Mouse (Mus musculus) testis, adult 2 months (tissue): ENCODE data around the gene S100a5. TPM values are rescaled to one million over a fixed set of nuclear protein-coding genes. Genes with fewer than 3 reads are reported as not detected.

Experiments used
- H3K27ac ChIP-seq: fragments of 200-500 bp; 2 replicates; pipeline ENCODE4 v1.5.1; 2012; ENCODE audit warnings: low read depth, low read length; ENCODE audit not compliant: control insufficient read depth, insufficient read depth
- H3K27me3 ChIP-seq: fragments of 200-500 bp; 2 replicates; pipeline ENCODE4 v1.6.1; 2012; ENCODE audit warnings: mild to moderate bottlenecking, low read length, moderate library complexity; ENCODE audit not compliant: control insufficient read depth, insufficient read depth
- H3K36me3 ChIP-seq: fragments of 200-500 bp; 2 replicates; pipeline ENCODE4 v1.6.1; 2012; ENCODE audit warnings: mild to moderate bottlenecking, low read length; ENCODE audit not compliant: control insufficient read depth, insufficient read depth
- H3K4me1 ChIP-seq: fragments of 200-500 bp; 2 replicates; pipeline ENCODE4 v1.6.1; 2012; ENCODE audit warnings: low read length; ENCODE audit not compliant: control insufficient read depth, insufficient read depth
- H3K4me3 ChIP-seq: fragments of 200-500 bp; 2 replicates; pipeline ENCODE4 v1.5.1; 2012; ENCODE audit warnings: low read depth, mild to moderate bottlenecking, low read length, moderate library complexity, mixed read lengths; ENCODE audit not compliant: control insufficient read depth
- CTCF ChIP-seq: fragments of 200-500 bp; IDR thresholded peaks from 2 replicates; pipeline ENCODE4 v1.5.1; 2012; ENCODE audit warnings: low read depth, mild to moderate bottlenecking, inconsistent platforms, low read length, moderate library complexity; ENCODE audit not compliant: control insufficient read depth, insufficient read depth, insufficient replicate concordance
- POLR2A ChIP-seq: fragments of 200-500 bp; IDR thresholded peaks from 2 replicates; pipeline ENCODE4 v1.6.1; 2012; ENCODE audit warnings: low read depth, mild to moderate bottlenecking, inconsistent platforms, low read length, moderate library complexity; ENCODE audit not compliant: control insufficient read depth
- polyA plus RNA-seq: library from polyadenylated mRNA; depleted of rRNA; stranded (reverse); fragments of >200 nt; gene quantifications from 2 replicates; pipeline ENCODE4 v1.2.3, GENCODE M21; 2012

S100a5 gene
- polyA plus RNA-seq, 1 experiment = not detected

DNA sequence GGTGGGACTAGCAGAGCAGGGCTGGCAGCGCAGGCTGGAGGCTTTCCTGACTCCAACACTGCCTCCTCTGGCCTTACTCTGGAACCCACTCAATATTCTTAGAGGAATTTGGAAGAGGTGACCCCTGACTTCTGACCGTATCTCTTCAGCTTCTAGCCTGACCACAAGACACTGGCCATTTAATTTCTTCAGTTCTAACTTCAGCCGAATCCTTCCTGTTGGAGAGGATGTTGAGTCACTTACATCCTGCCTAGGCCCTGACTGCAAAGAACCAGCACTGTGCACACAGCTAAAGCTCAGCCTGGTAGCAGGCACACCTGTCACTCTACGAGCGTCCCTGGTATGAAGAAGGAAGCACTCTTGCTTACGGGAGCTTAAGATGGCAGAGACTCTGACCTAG is 18.9 kb upstream of the S100a5 start:
- no peak overlapping the region for H3K27ac ChIP-seq
- H3K4me3 ChIP-seq = no peak overlapping the region
- H3K36me3 ChIP-seq = no peaks in the 10 kb centered on the region
- H3K27me3 ChIP-seq = no peaks in the 10 kb centered on the region
- TF ChIP-seq CTCF (no peak), POLR2A (no peak)
- H3K4me1 ChIP-seq = peaks cover 14% of the 10 kb centered on the region

DNA sequence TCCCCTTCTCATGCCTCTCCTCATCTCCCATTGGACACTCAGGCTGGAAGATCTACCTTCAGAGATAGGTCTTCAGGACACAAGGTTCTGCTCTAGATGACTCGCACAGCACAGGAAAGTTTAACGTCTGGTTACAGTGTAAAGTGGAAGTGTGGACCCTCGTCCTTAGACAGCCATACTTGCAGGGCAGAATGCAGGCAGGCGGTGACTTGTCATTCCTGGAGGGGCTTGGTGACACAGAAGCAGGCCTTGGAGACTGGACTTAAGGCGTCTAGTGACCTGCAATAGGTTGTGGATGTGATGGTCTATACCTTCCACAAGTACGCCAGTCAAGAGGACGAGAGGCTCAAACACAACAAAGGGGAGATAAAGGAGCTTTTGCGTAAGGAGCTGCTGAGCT is 18.4 kb upstream of the S100a5 start, which contains the start of gene S100a2:
S100a2 (plus strand) TSS at position 301 of the 400 bp plus-strand sequence.
- H3K36me3 ChIP-seq = no peaks in the 10 kb centered on the region
- H3K27ac ChIP-seq = no peak within 1 kb of the TSS
- TF ChIP-seq CTCF (no peak), POLR2A (no peak)

DNA sequence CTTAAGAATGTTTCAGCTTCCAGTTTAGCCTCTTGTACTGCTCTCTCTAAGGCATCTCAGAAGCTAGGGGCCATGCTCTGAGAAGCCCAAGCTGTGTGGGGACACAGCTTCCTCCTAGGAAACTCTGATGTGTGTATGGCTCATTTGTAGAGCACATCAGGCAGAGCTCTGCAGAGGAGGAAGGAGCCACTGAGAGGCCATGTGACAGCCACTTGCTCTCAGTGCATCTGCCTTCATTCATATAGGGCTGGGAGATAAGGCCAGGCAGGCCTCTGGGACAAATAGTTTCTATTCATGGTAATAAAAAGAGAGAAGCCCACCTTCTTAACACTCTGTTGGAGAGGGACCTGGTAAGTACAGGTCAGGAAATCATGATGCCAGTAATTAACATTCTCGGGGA is 13.9 kb upstream of the S100a5 start:
- H3K4me1 ChIP-seq = no peaks in the 10 kb centered on the region
- no peaks in the 10 kb centered on the region for H3K27me3 ChIP-seq
- TF ChIP-seq CTCF (no peak), POLR2A (no peak)
- no peaks in the 10 kb centered on the region for H3K36me3 ChIP-seq
- no peak overlapping the region for H3K4me3 ChIP-seq
- no peak overlapping the region for H3K27ac ChIP-seq

More for the DNA sequence above, 18.4 kb upstream of the S100a5 start, which contains the start of gene S100a2:
- H3K4me3 ChIP-seq = no peak within 1 kb of the TSS
- H3K27me3 ChIP-seq = no peaks in the 10 kb centered on the region
- H3K4me1 ChIP-seq = peaks cover 14% of the 10 kb centered on the region

DNA sequence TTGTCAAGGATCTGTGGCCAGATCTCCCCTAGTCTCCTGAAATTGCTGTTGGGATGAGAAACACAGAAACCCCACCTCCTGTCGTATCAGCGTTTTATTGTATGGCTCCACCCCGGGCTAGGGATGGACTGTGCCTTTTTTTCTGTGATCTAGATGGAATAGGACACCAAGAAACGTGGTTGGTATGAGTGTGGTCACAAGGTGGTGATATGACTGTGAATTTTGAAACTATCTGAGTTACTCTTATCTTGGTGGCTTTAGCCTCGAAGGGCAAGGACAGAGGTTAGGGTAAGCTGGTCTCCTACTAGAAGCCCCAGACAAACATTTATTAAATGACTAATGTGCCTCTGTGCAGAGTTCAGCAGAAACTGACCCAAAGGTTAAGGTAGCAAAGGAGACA is 12.8 kb upstream of the S100a5 start:
- Histone ChIP-seq H3K27me3 (no peaks in the 10 kb centered on the region), H3K27ac (no peak overlapping the region), H3K36me3 (no peaks in the 10 kb centered on the region), H3K4me1 (no peaks in the 10 kb centered on the region), H3K4me3 (no peak overlapping the region)
- no peak for TF ChIP-seq POLR2A
- TF ChIP-seq CTCF = no peak

DNA sequence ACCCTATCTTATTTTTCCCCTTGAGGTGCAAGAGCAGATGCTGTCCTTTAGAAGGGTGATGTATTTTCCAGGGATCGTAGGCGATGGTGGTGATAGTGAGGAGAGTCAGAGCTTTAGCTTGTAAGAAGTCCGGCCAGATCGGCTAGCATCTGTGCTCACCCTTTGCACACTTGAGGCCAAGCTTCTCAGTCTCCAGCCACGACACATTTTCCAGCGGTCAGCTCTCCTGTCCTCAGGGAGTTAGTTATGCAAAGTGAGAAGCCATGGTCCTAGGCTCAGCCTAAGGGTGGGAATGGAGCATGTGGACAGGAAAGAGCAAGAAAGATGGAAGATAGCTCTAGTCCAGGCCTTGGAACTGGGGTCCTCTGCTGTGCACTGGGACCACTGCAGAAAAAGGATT is 11.5 kb upstream of the S100a5 start:
- Histone ChIP-seq H3K4me3 (no peak overlapping the region), H3K27ac (no peak overlapping the region), H3K4me1 (no peaks in the 10 kb centered on the region), H3K36me3 (no peaks in the 10 kb centered on the region), H3K27me3 (no peaks in the 10 kb centered on the region)
- TF ChIP-seq CTCF (no peak), POLR2A (no peak)

DNA sequence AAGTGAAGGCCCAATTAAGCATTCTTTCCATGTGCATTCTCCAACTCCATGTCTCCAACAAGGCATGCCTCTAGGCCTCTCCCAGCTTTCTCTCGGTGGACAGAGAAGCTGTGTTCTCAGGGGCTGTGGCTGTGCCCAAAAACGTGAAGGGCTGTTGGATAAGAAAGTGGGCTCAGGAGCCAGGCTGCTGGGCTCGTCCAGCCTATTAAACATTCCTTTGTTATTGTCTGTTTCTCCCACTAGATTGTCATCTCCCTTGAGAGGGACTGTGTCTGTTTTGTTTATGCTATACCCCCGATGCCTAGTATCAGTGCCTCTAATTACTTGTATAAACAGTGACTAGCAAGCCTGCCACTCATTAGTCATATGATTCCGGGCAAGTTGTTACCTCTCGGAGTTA is 10.6 kb upstream of the S100a5 start:
- Histone ChIP-seq H3K36me3 (no peaks in the 10 kb centered on the region), H3K4me3 (no peak overlapping the region), H3K4me1 (no peaks in the 10 kb centered on the region), H3K27me3 (no peaks in the 10 kb centered on the region), H3K27ac (no peak overlapping the region)
- TF ChIP-seq CTCF = no peak
- no peak for TF ChIP-seq POLR2A

DNA sequence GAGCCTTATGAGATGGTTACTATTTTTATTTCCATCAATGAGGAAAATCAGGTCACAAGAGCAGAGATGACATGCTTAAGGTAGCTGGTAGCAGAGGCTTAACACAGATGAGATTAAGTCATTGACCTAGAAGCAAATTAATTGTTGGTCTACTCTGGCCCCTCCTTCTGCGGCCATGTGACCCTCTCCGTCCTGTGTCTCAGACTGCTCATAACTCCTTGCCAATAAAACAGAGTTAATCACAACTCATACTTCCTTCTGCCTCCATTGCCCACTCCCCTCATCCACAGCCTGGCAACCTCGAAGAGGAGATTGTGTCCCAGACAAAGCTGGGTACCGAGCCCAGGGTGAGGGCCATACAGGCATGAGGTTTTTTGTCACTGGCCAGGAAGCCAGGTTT is 10.1 kb upstream of the S100a5 start:
- no peak overlapping the region for H3K4me3 ChIP-seq
- H3K4me1 ChIP-seq = no peaks in the 10 kb centered on the region
- no peaks in the 10 kb centered on the region for H3K27me3 ChIP-seq
- TF ChIP-seq POLR2A (no peak), CTCF (no peak)
- H3K27ac ChIP-seq = no peak overlapping the region
- no peaks in the 10 kb centered on the region for H3K36me3 ChIP-seq

DNA sequence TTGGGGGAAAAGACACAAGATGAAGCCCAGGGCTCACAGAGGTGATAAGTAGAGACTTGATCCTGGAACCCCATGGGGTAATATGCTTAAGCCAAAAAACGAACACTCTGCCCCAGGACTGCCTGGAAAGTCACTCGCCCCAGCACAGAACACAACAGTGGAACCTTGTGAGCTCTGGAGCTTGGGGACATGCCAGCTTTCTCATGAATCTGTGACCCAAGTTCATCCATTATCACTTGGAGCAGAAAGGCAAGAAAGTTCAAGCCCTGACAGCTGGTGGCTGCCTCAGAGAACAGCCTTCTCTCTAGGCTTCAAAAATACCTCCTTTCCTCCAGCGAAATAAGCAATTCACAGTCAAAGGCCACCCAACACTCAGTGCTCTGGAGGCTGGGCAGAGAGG is 8.9 kb upstream of the S100a5 start:
- no peak overlapping the region for H3K4me3 ChIP-seq
- TF ChIP-seq POLR2A (no peak), CTCF (no peak)
- H3K27me3 ChIP-seq = no peaks in the 10 kb centered on the region

More for the DNA sequence above, 8.9 kb upstream of the S100a5 start:
- no peaks in the 10 kb centered on the region for H3K4me1 ChIP-seq
- no peaks in the 10 kb centered on the region for H3K36me3 ChIP-seq
- no peak overlapping the region for H3K27ac ChIP-seq
